In genomic region chr4:90211475-90211874, GRCm38 (mm10) we compare ENCODE assay signal across 22 mouse cellular contexts. TPM values are rescaled to one million over a fixed set of nuclear protein-coding genes. Genes with fewer than 3 reads are reported as not detected.
"Had no signal": no experiment of that assay in that cellular context is flagged by ENCODE, and none has a peak within 500 bp of the region (broad histone marks: within the 10 kb centered on the region; RNA-seq: fewer than 3 reads in every experiment).

No protein-coding gene starts in this region.

- H3K4me3 ChIP-seq: limb, embryonic 12.5 days; liver, embryonic 13.5 days; lung, embryonic 15.5 days had no signal

- H3K9me3 ChIP-seq: limb, embryonic 12.5 days; liver, embryonic 13.5 days; lung, embryonic 15.5 days had no signal

- H3K4me1 ChIP-seq: limb, embryonic 12.5 days; liver, embryonic 13.5 days; lung, embryonic 15.5 days had no signal

- ATAC-seq: intestine, postnatal 0 days; liver, postnatal 0 days had no signal

- H3K4me2 ChIP-seq: limb, embryonic 12.5 days; liver, embryonic 13.5 days; lung, embryonic 15.5 days had no signal

- H3K36me3 ChIP-seq: limb, embryonic 12.5 days; liver, embryonic 13.5 days; lung, embryonic 15.5 days had no signal

- H3K9ac ChIP-seq: limb, embryonic 12.5 days; liver, embryonic 13.5 days; liver, postnatal 0 days; lung, embryonic 15.5 days had no signal

- DNase-seq: kidney, adult 8-10 months; kidney, postnatal 36 days; layer of hippocampus, adult 9-11 months; layer of hippocampus, postnatal 36 days; liver; liver, embryonic 13.5 days; liver, postnatal 0 days; lung, postnatal 14 days; spleen, adult 18-20 months; thymus, adult 2 months; thymus, postnatal 25 days had no signal

- H3K27me3 ChIP-seq: limb, embryonic 12.5 days; liver, embryonic 13.5 days; lung, embryonic 15.5 days had no signal

- H3K27ac ChIP-seq: limb, embryonic 12.5 days; liver, embryonic 13.5 days; lung, embryonic 15.5 days had no signal

RNA-seq across cellular contexts. Expression of gene Zfp352, which starts 7.1 kb away (rescaled TPM):
- total RNA-seq: layer of hippocampus, adult 18-20 months; layer of hippocampus, postnatal 36 days; left cerebral cortex, adult 8-10 months; left cerebral cortex, postnatal 36 days; megakaryocyte-erythroid progenitor cell, adult 5-6 weeks had no signal
- polyA plus RNA-seq: intestine, postnatal 0 days; kidney, embryonic 16.5 days; limb, embryonic 12.5 days; liver, embryonic 13.5 days; liver, postnatal 0 days; lung, embryonic 15.5 days; neural tube, embryonic 14.5 days; stomach, embryonic 14.5 days; thymus, adult 2 months; urinary bladder, adult 2 months had no signal
